Mouse (Mus musculus) CD4-positive, CD25-positive, alpha-beta regulatory T cell, adult 4 months (primary cell): Measurements from ENCODE around the gene 4930519P11Rik. TPM values are rescaled to one million over a fixed set of nuclear protein-coding genes. Genes with fewer than 3 reads are reported as not detected.

Experiments used
- polyA plus RNA-seq, 2 experiments: library from polyadenylated mRNA; unstranded; fragments of 100-300 nt; shearing (Covaris generic); gene quantifications; one replicate each; pipeline ENCODE4 v1.2.1; 2017

Gene 4930519P11Rik
- polyA plus RNA-seq, 2 experiments from 2014 or later, result not detected

Other genes with a start within 250 kb of the 4930519P11Rik start
- gene Cdk5rap1, start 240.4 kb downstream of the 4930519P11Rik start, polyA plus RNA-seq, result 10 to 100 TPM; 24.4 to 38.9 TPM
- not detected for gene Snta1, start 205.3 kb downstream of the 4930519P11Rik start, polyA plus RNA-seq
- 10 to 100 TPM; 22.9 to 33.0 TPM for gene Cbfa2t2, start 177.0 kb downstream of the 4930519P11Rik start, polyA plus RNA-seq
- not detected for gene 1700003F12Rik, start 66.4 kb downstream of the 4930519P11Rik start, polyA plus RNA-seq
- gene Actl10, start 61.7 kb downstream of the 4930519P11Rik start, polyA plus RNA-seq, result not detected
- under 1 TPM; 0.30 to 0.47 TPM for gene Necab3, start 54.5 kb downstream of the 4930519P11Rik start, polyA plus RNA-seq
- 1 to 10 TPM in 1 of 2 experiments, under 1 TPM in 1; 0.42 to 1.5 TPM for gene E2f1, start 43.5 kb downstream of the 4930519P11Rik start, polyA plus RNA-seq
- 10 to 100 TPM; 15.4 to 20.9 TPM for gene Pxmp4, start 9.7 kb downstream of the 4930519P11Rik start, polyA plus RNA-seq
- gene Zfp341, start 140 bp downstream of the 4930519P11Rik start, polyA plus RNA-seq, result under 1 TPM; 0.39 to 0.93 TPM
- gene Chmp4b, start 38.3 kb upstream of the 4930519P11Rik start, polyA plus RNA-seq, result 1 to 10 TPM; 2.4 to 6.2 TPM
- gene Gm14214, start 156.6 kb upstream of the 4930519P11Rik start, polyA plus RNA-seq, result not detected
- gene Raly, start 177.7 kb upstream of the 4930519P11Rik start, polyA plus RNA-seq, result 1 to 10 TPM; 8.0 to 8.6 TPM
- gene a, start 178.0 kb upstream of the 4930519P11Rik start, polyA plus RNA-seq, result not detected